Mouse (Mus musculus): ENCODE data around the gene Tmem255b. TPM values are rescaled to one million over a fixed set of nuclear protein-coding genes. Genes with fewer than 3 reads are reported as not detected.

Gene Tmem255b
- 7.2 TPM for polyA plus RNA-seq (2014; fragmentation: Illumina TruSeq; extraction: RNeasy Lipid Tissue Mini Kit (QIAGEN cat#74804); ENCODE audit: low read depth, low replicate concordance)

DNA sequence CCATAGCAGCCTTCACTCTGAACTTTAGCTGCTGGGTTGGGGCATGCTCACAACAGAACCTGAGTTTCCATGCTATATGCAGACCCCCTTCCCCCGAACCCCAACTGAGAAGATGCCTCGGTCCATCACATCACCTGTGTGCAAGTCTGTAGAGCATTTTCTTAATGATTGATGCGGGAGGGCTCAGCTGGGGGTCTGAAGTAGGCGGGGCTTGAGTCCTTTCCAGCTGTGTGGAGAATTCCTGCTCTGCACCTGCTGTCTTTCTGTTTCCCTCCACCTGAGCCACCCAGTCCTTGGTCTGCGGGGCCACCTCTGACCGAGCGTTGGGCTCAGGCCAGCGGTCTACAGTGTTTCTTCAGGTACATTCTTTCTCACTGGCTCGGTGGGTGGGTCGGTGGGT, at the start of gene Tmem255b:
Gene Tmem255b (plus strand): TSS at position 301 of the 400 bp plus-strand sequence.

DNA sequence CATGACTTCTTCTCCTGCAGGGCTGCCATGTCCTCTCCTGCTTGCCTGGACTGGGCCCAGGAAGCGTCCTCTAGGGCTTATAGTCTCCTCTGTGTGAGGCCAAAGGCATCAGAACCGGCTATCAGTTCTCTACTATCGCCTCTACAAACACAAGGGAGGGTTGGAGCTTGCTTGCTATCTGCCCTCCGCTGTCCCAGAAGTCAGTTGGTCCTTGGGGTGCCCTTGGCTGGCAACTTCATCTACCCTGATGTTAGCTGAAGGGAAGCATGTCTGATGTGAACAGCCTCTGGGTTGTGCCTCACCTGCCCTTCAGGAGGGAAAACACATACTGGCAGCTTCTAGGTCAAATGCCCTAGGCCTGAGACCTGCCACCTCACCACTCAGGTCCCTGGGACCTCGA, 38.3 kb upstream of the Tmem255b start, which contains the start of gene Atp4b:
Gene Atp4b (minus strand): TSS at position 101 of the 400 bp plus-strand sequence.

DNA sequence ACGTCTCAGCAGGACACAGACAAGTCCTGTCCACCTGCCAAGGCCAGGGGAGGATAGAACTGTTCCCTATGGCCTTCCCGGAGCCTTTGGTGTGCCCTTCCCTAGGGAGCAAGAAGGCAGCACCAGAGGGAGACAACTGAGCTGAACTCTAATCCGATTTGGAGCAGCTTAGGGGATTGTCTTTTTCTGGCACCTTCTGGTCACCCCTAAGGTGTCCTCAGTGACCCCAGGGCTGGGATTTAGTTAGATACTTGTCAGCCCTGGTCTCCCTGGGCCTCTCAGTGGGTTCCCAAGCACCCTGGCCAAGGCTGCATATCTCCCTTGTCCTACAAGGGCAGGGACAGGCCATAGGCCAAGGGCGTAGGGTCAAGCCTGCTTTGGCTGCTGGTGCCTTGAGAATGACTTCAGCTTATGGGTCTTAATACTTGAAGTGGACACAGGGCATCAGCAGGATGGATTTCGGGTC, 30.3 kb upstream of the Tmem255b start, which contains the start of gene Grk1:
Gene Grk1 (plus strand): TSS at position 416 of the 466 bp plus-strand sequence.

DNA sequence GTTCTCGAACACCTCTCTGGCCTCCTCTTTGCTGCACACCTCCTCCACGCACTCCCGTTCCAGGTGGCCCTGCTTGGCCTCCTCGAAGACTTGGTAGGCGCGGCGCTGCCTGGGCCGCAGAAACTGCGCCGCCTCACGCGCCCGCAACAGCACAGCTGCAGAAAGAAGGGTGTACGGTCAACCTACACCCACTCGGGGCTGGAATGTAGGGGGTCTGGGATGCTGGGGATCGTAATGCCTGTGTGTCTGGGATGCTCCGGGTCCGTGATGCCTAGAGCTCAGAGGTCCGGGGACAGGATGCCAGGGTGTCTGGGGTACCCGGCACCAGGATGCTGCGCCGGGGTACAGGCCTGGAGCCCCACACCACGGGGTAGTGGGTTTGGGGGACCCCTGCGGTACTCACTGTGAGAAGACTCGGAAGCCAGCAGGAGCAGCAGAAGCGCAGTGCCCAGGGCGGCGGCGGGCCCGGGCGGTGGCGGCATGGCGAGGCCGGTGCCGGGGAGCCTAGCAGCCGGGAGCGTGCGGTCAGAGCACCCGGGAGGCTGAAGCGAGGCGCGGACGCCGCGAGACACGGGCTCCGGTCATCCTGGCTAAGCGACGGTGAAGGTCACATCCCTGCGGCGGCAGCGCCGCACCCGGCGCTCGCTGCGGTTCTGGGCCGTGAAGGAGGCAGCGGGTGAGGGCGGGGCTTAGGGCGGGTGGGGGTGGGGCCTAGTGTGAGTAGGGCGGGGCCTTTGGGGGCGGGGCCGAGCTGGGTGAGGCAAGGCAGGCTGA, 59.1 kb downstream of the Tmem255b start, which contains the start of gene Gas6:
Gene Gas6 (minus strand): TSS at position 633 of the 774 bp plus-strand sequence.

Other genes starting within 250 kb of the Tmem255b start
- gene Grtp1, start 234.6 kb upstream of the Tmem255b start, polyA plus RNA-seq (2014; fragmentation: Illumina TruSeq; extraction: RNeasy Lipid Tissue Mini Kit (QIAGEN cat#74804); ENCODE audit: low read depth, low replicate concordance): 3.6 TPM
- gene Adprhl1, start 181.0 kb upstream of the Tmem255b start, polyA plus RNA-seq (2014; fragmentation: Illumina TruSeq; extraction: RNeasy Lipid Tissue Mini Kit (QIAGEN cat#74804); ENCODE audit: low read depth, low replicate concordance): 663 TPM
- 70.3 TPM for gene Dcun1d2, start 147.1 kb upstream of the Tmem255b start, polyA plus RNA-seq (2014; fragmentation: Illumina TruSeq; extraction: RNeasy Lipid Tissue Mini Kit (QIAGEN cat#74804); ENCODE audit: low read depth, low replicate concordance)
- gene Tmco3, start 147.0 kb upstream of the Tmem255b start, polyA plus RNA-seq (2014; fragmentation: Illumina TruSeq; extraction: RNeasy Lipid Tissue Mini Kit (QIAGEN cat#74804); ENCODE audit: low read depth, low replicate concordance): 20.3 TPM
- 29.3 TPM for gene Tfdp1, start 96.4 kb upstream of the Tmem255b start, polyA plus RNA-seq (2014; fragmentation: Illumina TruSeq; extraction: RNeasy Lipid Tissue Mini Kit (QIAGEN cat#74804); ENCODE audit: low read depth, low replicate concordance)
- not detected for gene Atp4b, start 38.4 kb upstream of the Tmem255b start, polyA plus RNA-seq (2014; fragmentation: Illumina TruSeq; extraction: RNeasy Lipid Tissue Mini Kit (QIAGEN cat#74804); ENCODE audit: low read depth, low replicate concordance)
- not detected for gene Grk1, start 30.1 kb upstream of the Tmem255b start, polyA plus RNA-seq (2014; fragmentation: Illumina TruSeq; extraction: RNeasy Lipid Tissue Mini Kit (QIAGEN cat#74804); ENCODE audit: low read depth, low replicate concordance)
- gene Gas6, start 59.3 kb downstream of the Tmem255b start, polyA plus RNA-seq (2014; fragmentation: Illumina TruSeq; extraction: RNeasy Lipid Tissue Mini Kit (QIAGEN cat#74804); ENCODE audit: low read depth, low replicate concordance): 130 TPM
- not detected for gene 1700029H14Rik, start 127.3 kb downstream of the Tmem255b start, polyA plus RNA-seq (2014; fragmentation: Illumina TruSeq; extraction: RNeasy Lipid Tissue Mini Kit (QIAGEN cat#74804); ENCODE audit: low read depth, low replicate concordance)
- 14.3 TPM for gene Rasa3, start 242.4 kb downstream of the Tmem255b start, polyA plus RNA-seq (2014; fragmentation: Illumina TruSeq; extraction: RNeasy Lipid Tissue Mini Kit (QIAGEN cat#74804); ENCODE audit: low read depth, low replicate concordance)